Mouse (Mus musculus) G1E (cell line): ENCODE data around the gene Zkscan5.

Experiments
- CTCF ChIP-seq: IDR thresholded peaks from 2 replicates; pipeline ENCODE4 v1.5.1; 2012; ENCODE audit warnings: low read depth, low read length, inconsistent platforms, mixed read lengths
- TAL1 ChIP-seq: conservative IDR thresholded peaks from 2 replicates; pipeline ENCODE4 v1.6.1; 2012; ENCODE audit warnings: low read depth, low read length, inconsistent platforms, mixed read lengths

DNA sequence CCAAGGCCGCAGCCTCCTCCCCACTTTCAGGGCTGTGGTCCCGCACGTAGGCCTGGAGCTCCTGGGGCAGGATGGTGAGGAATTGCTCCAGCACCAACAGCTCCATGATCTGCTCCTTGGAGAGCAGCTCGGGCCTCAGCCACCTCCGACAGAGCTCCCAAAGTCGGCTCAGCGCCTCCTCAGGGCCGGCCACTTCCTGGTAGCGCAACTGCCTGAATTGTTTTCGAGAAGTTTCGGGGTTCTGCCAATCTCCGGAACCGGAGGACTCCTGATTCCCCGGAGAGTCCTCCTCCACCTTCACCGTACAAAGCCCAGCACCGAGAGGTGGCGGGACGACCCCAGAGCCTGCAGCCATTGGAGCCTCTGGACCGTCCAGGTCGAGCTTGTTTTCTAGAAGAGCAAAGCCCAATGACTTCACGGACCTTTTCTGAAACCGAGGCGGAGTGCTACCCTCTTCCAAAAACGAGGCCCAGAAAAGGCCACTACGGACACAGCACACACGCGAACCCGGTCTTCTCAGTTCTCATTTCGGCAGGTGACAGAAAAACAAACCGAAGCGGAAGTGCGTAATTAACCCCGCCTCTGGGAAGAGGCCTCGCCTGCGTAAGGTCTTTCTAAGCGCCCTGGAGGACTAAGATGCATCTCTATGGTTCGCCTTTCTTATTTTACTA, 2.9 kb upstream of the Zkscan5 start, which contains the start of gene Zkscan14:
- TF ChIP-seq CTCF: no peak
- TF ChIP-seq TAL1: no peak
